Mouse (Mus musculus) G1E (cell line): ENCODE measurements around the gene B9d2.

Experiments
- CTCF ChIP-seq: IDR thresholded peaks from 2 replicates; pipeline ENCODE4 v1.5.1; 2012; ENCODE audit warnings: low read depth, low read length, inconsistent platforms, mixed read lengths
- GATA1 ChIP-seq: IDR thresholded peaks from 2 replicates; pipeline ENCODE4 v1.6.1; 2012; ENCODE audit warnings: borderline replicate concordance, low read length, inconsistent platforms, mixed read lengths
- POLR2AphosphoS5 ChIP-seq: IDR thresholded peaks from 2 replicates; pipeline ENCODE4 v1.6.1; 2012; ENCODE audit warnings: low read depth, low read length, inconsistent platforms; ENCODE audit not compliant: insufficient replicate concordance
- TAL1 ChIP-seq: conservative IDR thresholded peaks from 2 replicates; pipeline ENCODE4 v1.6.1; 2012; ENCODE audit warnings: low read depth, low read length, inconsistent platforms, mixed read lengths

GRCm38 (mm10) chr7:25657785-25658184, 22.8 kb upstream of the B9d2 start:
- TF ChIP-seq TAL1 (no peak), CTCF (no peak), GATA1 (no peak), POLR2AphosphoS5 (no peak)
